Mouse (Mus musculus) activated CD4-positive, CD25-positive, alpha-beta regulatory T cell, adult 4 months (primary cell): Measurements from ENCODE around the gene P2ry2. TPM values are rescaled to one million over a fixed set of nuclear protein-coding genes. Genes with fewer than 3 reads are reported as not detected.

Experiments
- ATAC-seq: one replicate; pipeline ENCODE4 v1.8.0; 2017
- polyA plus RNA-seq, 2 experiments: library from polyadenylated mRNA; unstranded; fragments of 100-300 nt; shearing (Covaris generic); gene quantifications; one replicate each; pipeline ENCODE4 v1.2.1; 2017

Gene P2ry2
- polyA plus RNA-seq, 2 experiments from 2014 or later, result 0.23 TPM; not detected in 1

GRCm38 (mm10) chr7:100979175-100979574 is 33.5 kb downstream of the P2ry2 start:
- no peak for ATAC-seq

- no peak for ATAC-seq
Measured at GRCm38 (mm10) chr7:100978171-100978570, 34.5 kb downstream of the P2ry2 start.

DNA sequence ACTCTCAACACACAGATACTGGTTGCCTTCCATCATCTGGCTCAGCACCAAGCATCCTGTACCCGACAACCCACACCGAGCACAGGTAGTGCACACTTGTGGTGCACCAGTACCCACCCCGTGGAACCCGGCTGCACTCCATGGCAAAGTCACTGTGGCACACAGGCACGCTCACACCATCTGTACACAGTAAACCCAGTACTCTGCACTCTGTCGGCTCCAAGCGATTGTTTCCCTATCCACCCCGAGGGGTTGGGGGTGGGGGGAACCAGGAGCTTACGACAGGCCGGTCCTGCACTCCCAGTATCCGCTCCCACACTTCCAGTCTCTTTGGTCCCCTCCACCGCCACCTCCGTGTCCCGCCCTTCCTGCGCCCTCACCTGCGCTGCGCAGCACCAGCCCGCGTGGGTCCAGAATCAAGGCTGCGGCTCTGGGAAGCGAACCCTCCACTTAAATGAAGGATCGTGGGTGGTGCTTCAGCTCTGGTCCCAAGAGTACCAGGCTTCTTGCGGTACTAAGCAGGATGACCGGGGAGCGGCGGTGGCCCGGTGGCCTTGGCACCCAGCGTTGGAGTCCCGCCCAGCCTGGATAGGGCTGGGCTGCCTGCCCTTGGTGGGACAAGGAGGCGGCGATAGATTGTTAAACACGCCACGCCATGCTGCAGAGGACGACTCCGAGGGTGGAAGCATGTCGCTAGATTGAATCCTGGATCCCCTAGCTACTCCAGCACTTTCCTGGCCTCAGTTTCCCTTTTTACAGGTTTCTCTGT is 38.3 kb downstream of the P2ry2 start, which contains the start of gene P2ry6:
Gene P2ry6, minus strand, starts transcription at position 515 of the 769 bp plus-strand sequence.
- no peak for ATAC-seq

DNA sequence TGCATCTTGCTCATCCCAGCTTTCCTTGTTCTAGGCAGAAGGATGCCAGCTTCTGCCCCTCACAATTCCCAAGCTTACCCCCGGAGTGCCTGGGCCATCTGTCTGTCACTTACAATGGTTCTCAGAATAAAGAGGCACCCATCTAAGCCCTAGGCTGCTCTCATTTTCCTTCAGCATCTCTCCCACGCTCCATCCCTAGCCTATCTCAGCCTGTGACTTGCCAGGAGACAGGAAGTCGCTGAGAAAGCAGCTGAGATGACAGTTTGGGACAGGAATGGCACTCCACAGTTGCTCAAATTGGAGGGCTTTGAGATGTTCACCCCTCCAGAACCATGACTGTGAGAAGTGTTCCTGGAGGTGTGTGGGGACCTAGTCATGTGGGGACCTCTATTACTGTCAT is 39.8 kb downstream of the P2ry2 start:
- ATAC-seq, result no peak

GRCm38 (mm10) chr7:100968874-100969659 is 43.6 kb downstream of the P2ry2 start:
- no peak for ATAC-seq

GRCm38 (mm10) chr7:100968376-100968775 is 44.3 kb downstream of the P2ry2 start:
- ATAC-seq, result no peak

DNA sequence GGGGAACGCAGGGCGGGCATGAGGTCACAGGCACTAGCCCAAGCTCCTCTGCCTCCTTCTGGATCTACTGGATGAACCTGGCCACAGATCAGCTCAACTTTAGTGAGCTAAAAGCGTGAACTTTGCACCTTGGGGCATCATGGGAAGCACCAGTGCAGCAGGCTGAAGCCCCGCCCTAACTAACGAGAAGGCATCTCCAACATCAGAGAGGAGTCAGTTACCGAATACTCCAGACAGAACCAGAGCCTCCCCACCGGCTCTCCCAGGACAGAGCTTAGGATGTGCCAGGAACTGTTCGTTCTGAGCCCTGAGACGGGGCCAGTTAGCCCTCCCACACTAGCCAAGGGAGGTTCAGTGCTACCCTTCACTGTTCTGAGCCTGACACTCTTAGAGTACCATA is 44.8 kb downstream of the P2ry2 start:
- no peak for ATAC-seq

DNA sequence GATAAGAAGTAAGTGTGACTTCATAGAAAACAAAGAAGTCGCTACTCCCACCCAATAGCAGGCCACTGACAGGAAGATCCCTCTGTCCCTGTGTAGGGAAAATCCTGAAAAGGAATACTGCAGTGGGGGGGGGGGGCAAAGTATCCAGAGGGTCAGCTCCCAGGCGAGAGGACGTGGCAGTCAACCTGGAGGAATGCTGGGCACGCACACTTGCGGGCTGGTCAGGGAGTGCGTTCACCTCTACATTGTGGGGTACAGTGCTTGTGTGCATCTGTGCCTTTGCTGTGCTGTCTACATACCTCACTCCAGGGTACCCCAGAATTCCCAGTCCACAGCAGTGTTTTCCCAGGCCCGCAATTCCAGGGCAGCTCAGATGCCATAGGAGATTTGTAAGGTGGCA is 46.7 kb downstream of the P2ry2 start:
- no peak for ATAC-seq

DNA sequence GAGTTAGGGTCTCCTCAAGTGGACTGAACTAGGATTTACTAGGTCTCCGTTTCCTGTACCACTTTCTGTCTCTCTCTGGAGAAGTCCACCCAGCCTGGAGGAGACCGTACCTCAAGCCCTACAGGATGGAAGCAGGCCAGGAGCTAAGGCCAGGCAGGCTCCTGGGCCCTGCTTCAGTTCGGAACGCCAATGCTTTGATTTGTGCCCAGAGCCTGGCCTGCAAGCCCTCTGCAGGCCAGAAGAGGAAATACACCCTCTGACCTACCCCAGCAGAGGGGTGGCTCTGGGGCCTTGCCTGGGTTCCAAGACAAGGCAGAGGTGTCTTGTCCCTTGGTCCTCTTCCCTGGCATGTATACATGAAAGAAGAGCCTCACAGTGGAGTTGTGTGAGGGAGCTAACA is 47.6 kb downstream of the P2ry2 start:
- ATAC-seq, result no peak

DNA sequence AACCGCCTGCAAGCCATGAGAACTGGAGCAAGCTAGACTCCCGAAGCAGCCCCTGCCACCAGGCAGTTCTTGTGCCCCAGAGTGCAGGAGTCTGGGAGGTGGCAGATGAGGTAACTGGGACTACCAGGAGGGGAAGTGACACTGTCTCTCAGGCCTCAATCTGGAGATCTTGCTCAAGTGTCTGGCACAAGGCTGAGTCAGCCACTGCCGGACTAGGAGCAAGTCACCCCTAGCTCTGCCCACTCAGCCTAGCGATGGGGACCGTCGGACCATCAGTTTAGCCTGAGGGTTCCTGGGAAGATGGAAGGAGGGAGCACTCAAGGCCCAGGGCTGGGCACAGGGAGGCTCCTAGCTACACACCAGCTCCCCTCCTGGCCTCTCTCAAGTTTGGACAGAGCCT is 48.4 kb downstream of the P2ry2 start:
- no peak for ATAC-seq

- ATAC-seq, result no peak
Measured at GRCm38 (mm10) chr7:100963381-100963780, 49.3 kb downstream of the P2ry2 start.

GRCm38 (mm10) chr7:100961146-100961545 is 51.5 kb downstream of the P2ry2 start:
- ATAC-seq, result no peak

- ATAC-seq, result no peak
Measured at GRCm38 (mm10) chr7:100960462-100960861, 52.2 kb downstream of the P2ry2 start.

DNA sequence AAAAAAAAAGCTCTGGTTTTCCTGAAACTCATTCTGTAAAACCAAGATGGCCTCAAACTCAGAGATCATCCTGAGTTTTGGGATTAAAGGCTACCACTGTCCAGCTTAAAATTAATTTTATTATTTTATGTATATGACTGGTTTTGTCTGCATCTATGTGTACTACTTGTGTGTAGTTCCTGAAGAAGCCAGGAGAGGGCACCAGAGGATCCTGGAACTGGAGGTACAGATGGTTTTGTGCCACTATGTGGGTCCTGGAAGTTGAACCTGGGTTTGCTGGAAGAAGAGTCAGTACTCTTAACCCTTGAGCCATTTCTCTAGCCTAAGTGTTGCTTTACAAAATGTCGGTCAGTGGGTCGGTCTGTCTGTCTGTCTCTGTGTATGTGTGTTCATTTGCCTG is 54.2 kb downstream of the P2ry2 start:
- ATAC-seq, result no peak

- ATAC-seq, result no peak
Measured at GRCm38 (mm10) chr7:100952686-100953085, 60.0 kb downstream of the P2ry2 start.

DNA sequence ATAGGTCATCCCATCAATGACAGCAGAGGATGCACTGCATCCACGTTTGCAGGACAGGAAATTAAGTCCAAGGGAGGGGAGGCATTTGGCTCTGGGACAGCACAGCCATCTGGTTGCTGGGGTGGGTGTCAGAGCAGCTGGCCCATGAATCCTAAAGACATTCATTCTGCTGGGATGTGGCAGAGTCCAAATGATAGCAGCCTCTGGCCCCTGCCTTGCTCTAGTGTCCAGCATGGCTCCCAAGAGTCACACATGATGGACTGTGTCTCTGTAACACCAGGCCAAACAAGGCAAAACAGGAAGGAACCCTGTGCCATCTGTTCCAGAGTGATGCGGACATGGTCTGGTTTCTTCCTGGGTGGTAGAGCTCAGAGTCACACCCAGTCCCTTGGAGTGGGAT is 60.8 kb downstream of the P2ry2 start:
- no peak for ATAC-seq

GRCm38 (mm10) chr7:100950481-100951010 is 62.1 kb downstream of the P2ry2 start:
- ATAC-seq, result no peak

GRCm38 (mm10) chr7:100950031-100950430 is 62.6 kb downstream of the P2ry2 start:
- ATAC-seq, result no peak

Other genes starting within 250 kb of the P2ry2 start
- 10 to 100 TPM; 14.5 to 16.3 TPM for gene Relt, start 149.4 kb downstream of the P2ry2 start, polyA plus RNA-seq
- under 1 TPM in 1 of 2 experiments, not detected in 1; 0.42 TPM for gene Arhgef17, start 80.8 kb downstream of the P2ry2 start, polyA plus RNA-seq
- under 1 TPM in 1 of 2 experiments, not detected in 1; 0.32 TPM for gene P2ry6, start 38.2 kb downstream of the P2ry2 start, polyA plus RNA-seq
- gene Fchsd2, start 80.0 kb upstream of the P2ry2 start, polyA plus RNA-seq, result 10 to 100 TPM; 31.3 to 40.6 TPM